Mouse (Mus musculus): Measurements from ENCODE around the gene Hmx3. TPM values are rescaled to one million over a fixed set of nuclear protein-coding genes. Genes with fewer than 3 reads are reported as not detected.
A peak's percentile ranks its signal among the peaks of the same experiment; 100 is the strongest.

The Hmx3 gene
- polyA plus RNA-seq, 1 experiment from 2014 or later = 0.61 TPM

DNA sequence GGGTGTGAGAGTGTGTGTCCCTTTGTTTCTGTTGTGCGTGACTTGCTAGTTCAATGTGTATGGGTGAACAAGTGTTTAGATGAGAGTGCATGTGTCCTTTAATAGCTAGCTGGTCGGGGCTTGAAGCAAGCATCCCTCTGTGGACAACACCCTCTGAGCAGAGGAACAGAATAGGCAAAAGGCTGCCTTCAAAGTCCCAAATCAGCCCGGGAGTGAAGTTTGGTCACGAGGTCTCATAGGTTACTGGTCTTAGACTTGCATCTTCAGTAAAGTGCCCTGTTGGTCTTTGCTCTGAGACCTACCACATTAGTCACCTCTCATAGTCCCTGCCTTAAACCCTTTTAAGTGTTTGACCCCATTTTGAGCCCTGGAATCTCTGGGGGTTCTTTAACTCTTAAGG, 8.8 kb downstream of the Hmx3 start:
- under 1% methylated on average over 4 of the region's 4 CpGs for WGBS
- no peak overlapping the region for H3K27ac ChIP-seq
- no peaks in the 10 kb centered on the region for H3K9me3 ChIP-seq
- H3K4me3 ChIP-seq = no peak overlapping the region
- H3K27me3 ChIP-seq (ENCODE audit: insufficient read depth, poor library complexity, severe bottlenecking) = peaks cover 100% of the 10 kb centered on the region
- H3K36me3 ChIP-seq = no peaks in the 10 kb centered on the region
- peak; percentile 22 for DNase-seq (ENCODE audit: low spot score)
- peaks cover 35% of the 10 kb centered on the region for H3K4me1 ChIP-seq (replicated peaks)

DNA sequence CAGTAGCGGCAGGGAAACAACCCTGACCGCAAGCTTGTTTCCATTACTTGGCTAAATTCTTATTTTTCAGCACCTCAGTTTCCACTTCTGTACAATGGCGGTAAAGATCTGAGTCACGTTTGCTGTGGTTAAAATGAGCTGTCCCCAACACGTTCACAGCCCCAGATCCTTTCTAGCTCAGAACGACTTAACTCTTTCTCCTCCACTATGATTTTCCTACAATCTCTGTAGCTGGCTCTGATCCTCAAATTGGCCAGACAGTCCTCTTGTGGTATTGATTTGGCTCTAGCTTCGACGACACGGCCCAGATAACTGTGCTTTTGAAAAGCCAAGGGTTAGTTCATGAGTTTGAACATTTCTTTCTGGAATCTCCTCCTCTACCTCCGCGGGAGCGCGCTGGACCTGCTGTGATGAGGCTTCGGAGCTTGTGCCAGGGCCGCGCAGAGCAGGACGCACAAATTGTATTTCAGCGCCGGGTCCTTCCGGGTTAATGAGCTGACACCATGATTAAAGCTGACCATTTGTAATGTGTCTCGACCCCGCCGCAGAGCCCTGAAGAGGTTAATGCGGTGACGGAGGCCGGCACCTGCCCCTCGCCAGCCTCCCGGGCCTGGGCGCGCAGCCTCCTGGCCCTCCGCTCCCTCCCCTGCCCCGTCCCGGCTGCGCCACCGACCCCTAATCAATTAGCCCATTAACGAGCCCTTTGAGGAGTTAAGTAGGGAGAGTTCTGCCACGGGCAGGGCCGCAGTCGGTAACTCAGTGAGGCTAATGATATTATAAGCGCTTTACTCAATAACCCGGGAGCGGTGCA, 9.5 kb downstream of the Hmx3 start:
- DNase-seq (ENCODE audit: low spot score) = peak; percentile 74
- Histone ChIP-seq H3K27ac (no peak overlapping the region), H3K4me1 (replicated peaks) (peaks cover 41% of the 10 kb centered on the region), H3K9me3 (no peaks in the 10 kb centered on the region), H3K36me3 (no peaks in the 10 kb centered on the region), H3K27me3 (ENCODE audit: insufficient read depth, poor library complexity, severe bottlenecking) (peaks cover 100% of the 10 kb centered on the region), H3K4me3 (peak overlapping the region; percentile 18)
- under 1% methylated on average over 42 of the region's 42 CpGs for whole genome bisulfite sequencing

DNA sequence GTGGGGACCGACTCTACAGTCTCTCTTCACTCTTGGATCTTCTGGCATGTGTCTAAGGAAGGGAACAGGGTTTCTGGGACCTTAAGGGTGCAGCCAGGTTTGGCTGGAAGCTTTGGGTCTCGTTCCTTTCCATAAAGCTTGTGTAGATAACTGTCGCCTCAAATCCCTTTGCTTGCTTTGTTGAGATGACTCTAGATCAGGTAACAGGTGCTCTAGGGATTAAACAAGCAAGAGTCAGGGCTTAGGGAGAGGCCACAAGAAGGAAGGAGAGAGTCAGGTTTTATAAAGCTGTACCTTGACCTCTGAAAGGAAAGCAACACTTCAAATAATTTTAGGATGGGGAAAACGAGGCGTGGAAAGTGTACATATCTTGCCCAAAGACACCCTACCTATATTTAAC, 10.1 kb downstream of the Hmx3 start:
- Histone ChIP-seq H3K27me3 (ENCODE audit: insufficient read depth, poor library complexity, severe bottlenecking) (peaks cover 100% of the 10 kb centered on the region), H3K27ac (no peak overlapping the region), H3K4me3 (peak overlapping the region; percentile 18), H3K36me3 (no peaks in the 10 kb centered on the region), H3K9me3 (no peaks in the 10 kb centered on the region), H3K4me1 (replicated peaks) (peaks cover 44% of the 10 kb centered on the region)
- WGBS = 2% methylated on average over 5 of the region's 5 CpGs
- DNase-seq (ENCODE audit: low spot score) = no peak

DNA sequence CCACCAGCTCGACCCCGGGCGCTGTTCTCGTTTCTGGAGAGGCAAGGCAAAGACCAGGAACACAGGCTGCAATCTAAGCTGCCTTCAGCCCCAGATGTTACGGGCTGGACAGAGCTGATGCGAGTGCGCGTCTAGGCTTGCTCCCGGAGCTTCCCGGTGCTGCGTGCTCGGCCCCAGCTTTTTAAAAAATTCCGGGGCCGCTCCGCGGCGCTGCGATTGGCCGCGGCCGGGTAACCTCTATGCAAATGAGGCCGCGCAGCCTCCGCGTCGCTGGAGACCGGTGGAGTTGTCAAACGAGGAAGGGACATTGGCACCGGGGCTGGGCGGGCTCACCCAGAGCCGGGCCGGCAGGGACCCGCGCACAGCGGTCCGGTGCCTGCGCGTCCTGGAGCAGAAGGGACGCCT, 11.1 kb downstream of the Hmx3 start:
- Histone ChIP-seq H3K27me3 (ENCODE audit: insufficient read depth, poor library complexity, severe bottlenecking) (peaks cover 100% of the 10 kb centered on the region), H3K4me1 (replicated peaks) (peaks cover 44% of the 10 kb centered on the region), H3K9me3 (no peaks in the 10 kb centered on the region), H3K27ac (peak overlapping the region; percentile 60; the same call in 1 of the 2 replicates), H3K4me3 (peak overlapping the region; percentile 55), H3K36me3 (no peaks in the 10 kb centered on the region)
- peak; percentile 76 for DNase-seq (ENCODE audit: low spot score)
- under 1% methylated on average over 39 of the region's 39 CpGs for WGBS

DNA sequence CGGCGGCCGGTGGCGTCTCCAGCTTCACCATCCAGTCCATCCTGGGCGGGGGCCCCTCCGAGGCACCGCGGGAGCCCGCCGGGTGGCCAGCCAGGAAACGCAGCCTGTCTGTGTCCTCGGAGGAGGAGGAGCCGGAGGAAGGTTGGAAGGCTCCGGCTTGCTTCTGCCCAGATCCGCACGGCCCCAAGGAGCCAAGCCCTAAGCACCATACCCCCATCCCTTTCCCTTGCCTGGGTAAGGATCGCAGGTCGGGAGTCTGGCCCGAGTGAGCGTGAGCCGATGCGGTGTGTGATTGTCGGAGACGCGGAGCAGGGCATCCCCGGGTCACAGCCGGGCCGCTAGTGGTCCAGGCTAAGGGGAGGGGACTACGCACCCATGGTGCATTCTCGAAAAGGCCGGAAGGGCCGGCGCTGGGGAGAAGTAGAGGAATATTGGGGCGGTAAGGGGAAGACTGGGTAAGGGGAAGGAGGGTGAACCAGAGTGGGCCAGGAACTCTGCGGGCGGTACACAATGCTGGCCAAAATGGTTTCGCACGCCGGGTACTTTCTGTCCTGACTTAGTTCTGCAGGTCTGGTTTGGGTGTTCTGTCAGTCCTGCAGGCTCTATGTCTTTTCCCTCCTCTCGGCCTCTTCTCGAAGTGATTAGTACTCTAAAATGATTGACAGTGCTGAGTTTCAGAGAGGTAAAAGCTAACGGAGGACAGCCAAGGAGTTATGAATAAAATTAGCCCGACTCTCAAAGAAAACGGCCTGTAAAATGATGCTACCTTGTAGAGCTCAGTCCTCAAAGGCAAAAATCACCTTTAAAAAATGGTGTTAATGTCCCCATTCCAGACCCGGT, 11.9 kb downstream of the Hmx3 start:
- under 1% methylated on average over 45 of the region's 45 CpGs for WGBS
- peak overlapping the region; percentile 60; the same call in 1 of the 2 replicates for H3K27ac ChIP-seq
- no peaks in the 10 kb centered on the region for H3K9me3 ChIP-seq
- peak overlapping the region; percentile 55 for H3K4me3 ChIP-seq
- DNase-seq (ENCODE audit: low spot score) = peak; percentile 64
- peaks cover 100% of the 10 kb centered on the region for H3K27me3 ChIP-seq (ENCODE audit: insufficient read depth, poor library complexity, severe bottlenecking)
- H3K36me3 ChIP-seq = no peaks in the 10 kb centered on the region
- peaks cover 44% of the 10 kb centered on the region for H3K4me1 ChIP-seq (replicated peaks)

GRCm38 (mm10) chr7:131555301-131556081, 12.8 kb downstream of the Hmx3 start:
- Histone ChIP-seq H3K36me3 (no peaks in the 10 kb centered on the region), H3K27ac (peak overlapping the region; percentile 59; the same call in 1 of the 2 replicates), H3K4me1 (replicated peaks) (peaks cover 47% of the 10 kb centered on the region), H3K4me3 (peak overlapping the region; percentile 55), H3K9me3 (no peaks in the 10 kb centered on the region), H3K27me3 (ENCODE audit: insufficient read depth, poor library complexity, severe bottlenecking) (peaks cover 91% of the 10 kb centered on the region)
- peak; percentile 65 for DNase-seq (ENCODE audit: low spot score)
- WGBS = under 1% methylated on average over 68 of the region's 68 CpGs

- H3K36me3 ChIP-seq = no peaks in the 10 kb centered on the region
- H3K4me1 ChIP-seq (replicated peaks) = peaks cover 51% of the 10 kb centered on the region
- DNase-seq (ENCODE audit: low spot score) = no peak
- peak overlapping the region; percentile 55; the same call in 1 of the 2 replicates for H3K4me3 ChIP-seq
- WGBS = under 1% methylated on average over 9 of the region's 9 CpGs
- peaks cover 85% of the 10 kb centered on the region for H3K27me3 ChIP-seq (ENCODE audit: insufficient read depth, poor library complexity, severe bottlenecking)
- H3K9me3 ChIP-seq = no peaks in the 10 kb centered on the region
- no peak overlapping the region for H3K27ac ChIP-seq
Observed at GRCm38 (mm10) chr7:131556116-131556515, 13.4 kb downstream of the Hmx3 start.

GRCm38 (mm10) chr7:131556541-131557271, 14.0 kb downstream of the Hmx3 start:
- peaks cover 79% of the 10 kb centered on the region for H3K27me3 ChIP-seq (ENCODE audit: insufficient read depth, poor library complexity, severe bottlenecking)
- H3K36me3 ChIP-seq = peaks cover under 1% of the 10 kb centered on the region; the same call in 1 of the 2 replicates
- peaks cover 56% of the 10 kb centered on the region for H3K4me1 ChIP-seq (replicated peaks)
- peak overlapping the region; percentile 36 for H3K4me3 ChIP-seq
- WGBS = under 1% methylated on average over 37 of the region's 37 CpGs
- H3K27ac ChIP-seq = 0 out of 2 replicates have a peak overlapping the region, but pooled peaks have one; percentile 56
- H3K9me3 ChIP-seq = no peaks in the 10 kb centered on the region
- DNase-seq (ENCODE audit: low spot score) = peak; percentile 66

- Histone ChIP-seq H3K27me3 (ENCODE audit: insufficient read depth, poor library complexity, severe bottlenecking) (peaks cover 69% of the 10 kb centered on the region), H3K4me3 (no peak overlapping the region), H3K4me1 (replicated peaks) (peaks cover 60% of the 10 kb centered on the region), H3K9me3 (no peaks in the 10 kb centered on the region), H3K27ac (no peak overlapping the region), H3K36me3 (peaks cover 11% of the 10 kb centered on the region)
- DNase-seq (ENCODE audit: low spot score) = no peak
- 36% methylated on average over 2 of the region's 2 CpGs for WGBS
Observed at GRCm38 (mm10) chr7:131557751-131558150, 15.1 kb downstream of the Hmx3 start.

DNA sequence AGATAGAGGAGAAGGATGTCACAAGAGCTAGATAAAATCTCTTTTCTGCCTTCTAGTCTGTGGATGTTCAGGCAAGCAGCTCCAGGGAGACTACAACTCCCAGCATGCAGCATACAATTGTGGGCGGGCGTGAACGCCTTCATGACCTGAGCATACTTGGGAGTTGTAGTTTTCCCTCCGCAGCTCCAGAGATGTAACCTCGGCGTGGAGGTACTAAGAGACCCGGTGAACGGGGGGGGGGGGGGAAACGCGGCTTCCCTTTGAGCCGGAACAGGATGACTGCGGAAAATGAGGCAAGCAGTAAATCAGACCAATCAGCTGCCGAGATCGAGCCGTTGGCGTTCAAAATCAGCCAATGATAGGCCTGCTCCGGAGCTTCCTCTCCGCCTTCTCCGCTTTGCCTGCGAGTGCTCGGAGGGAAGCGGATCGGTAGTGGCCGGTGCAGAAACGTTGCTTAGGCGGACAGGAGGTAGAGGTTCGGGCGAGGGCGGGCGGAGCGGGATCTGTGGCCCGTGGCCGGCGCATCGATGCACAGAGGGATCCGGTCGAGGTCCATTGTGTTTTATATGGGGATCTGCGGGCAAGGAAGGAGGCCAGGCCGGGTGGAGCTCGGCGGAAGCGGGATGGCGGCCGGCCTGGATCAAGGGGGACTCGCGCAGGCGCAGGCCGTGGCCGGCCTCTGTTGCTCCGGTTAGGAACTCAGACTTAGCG, 17.5 kb downstream of the Hmx3 start, which contains the start of gene Bub3:
Gene Bub3, plus strand, starts transcription at position 237 of the 711 bp plus-strand sequence.
- WGBS = under 1% methylated on average over 48 of the region's 51 CpGs
- Histone ChIP-seq H3K9me3 (no peaks in the 10 kb centered on the region), H3K4me3 (peak within 1 kb of the TSS; percentile 71), H3K36me3 (peaks cover 34% of the 10 kb centered on the region), H3K27me3 (ENCODE audit: insufficient read depth, poor library complexity, severe bottlenecking) (peaks cover 45% of the 10 kb centered on the region), H3K4me1 (replicated peaks) (peaks cover 48% of the 10 kb centered on the region), H3K27ac (peak within 1 kb of the TSS; percentile 98)
- DNase-seq (ENCODE audit: low spot score) = peak; percentile 94

- Histone ChIP-seq H3K9me3 (no peaks in the 10 kb centered on the region), H3K27me3 (ENCODE audit: insufficient read depth, poor library complexity, severe bottlenecking) (peaks cover 40% of the 10 kb centered on the region), H3K4me3 (peak overlapping the region; percentile 71), H3K36me3 (peaks cover 38% of the 10 kb centered on the region), H3K4me1 (replicated peaks) (peaks cover 43% of the 10 kb centered on the region), H3K27ac (peak overlapping the region; percentile 98)
- WGBS = 1% methylated on average over 14 of the region's 14 CpGs
- no peak for DNase-seq (ENCODE audit: low spot score)
Observed at GRCm38 (mm10) chr7:131560697-131561042, 18.0 kb downstream of the Hmx3 start.

All from hindbrain, embryonic 10.5 days (tissue).